Mouse (Mus musculus): ENCODE measurements around the gene Siglecg.

DNA sequence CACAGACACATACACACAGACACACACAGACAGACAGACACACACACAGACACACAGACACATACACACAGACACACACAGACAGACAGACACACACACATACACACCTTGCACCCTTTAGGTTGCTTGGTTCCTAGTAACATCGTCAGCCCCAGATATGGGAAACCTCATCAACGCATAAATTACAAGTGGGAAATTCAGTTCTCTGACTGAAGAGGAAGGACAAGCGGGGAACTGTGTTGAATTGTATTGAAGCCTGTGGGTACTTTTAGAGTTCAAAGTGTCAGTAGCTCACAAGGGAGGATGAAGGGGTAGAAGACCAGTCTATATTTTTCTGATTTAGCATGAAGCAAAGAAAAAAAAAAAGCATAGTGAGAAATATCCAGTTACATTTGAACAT lies 431 bp upstream of the Siglecg start:
- TF ChIP-seq CTCF (IDR thresholded peaks at IDR 0.05; ENCODE audit: low read depth), result no peak
- TF ChIP-seq EP300 (IDR thresholded peaks at IDR 0.05; ENCODE audit: low read depth), result no peak
